8 mouse cellular contexts compared by ENCODE assay signal in genomic region chr14:29443091-29444026, GRCm38 (mm10).
A peak's percentile ranks its signal among the peaks of the same experiment; 100 is the strongest.
DNase-seq lines count a peak whose midpoint lies in the region; ATAC-seq and TF ChIP-seq lines count a peak whose summit lies in the region.

No protein-coding gene starts in this region.

- intact Hi-C loops in left cerebral cortex, postnatal 25 days (cut with DNase I): loop anchor here (5.0 to 10.0 kb wide), 3 partner anchors 316 to 1629 kb away; no protein-coding TSS in a partner anchor

- H3K27me3 ChIP-seq in kidney, embryonic 14.5 days (ENCODE audit: control insufficient read depth, insufficient read depth, low read length): 0 out of 2 replicates have a peak, but pooled peaks cover 3% of the 10 kb centered on the region
- no peaks in the 10 kb centered on the region for H3K27me3 ChIP-seq in hindbrain, embryonic 13.5 days

- ATAC-seq in kidney, embryonic 14.5 days (ENCODE audit: low FRiP score, low TSS enrichment): no peak
- ATAC-seq in hindbrain, embryonic 13.5 days (ENCODE audit: low FRiP score): 0 out of 2 replicates have a peak, but pooled peaks have one; percentile 21

- WGBS in kidney, embryonic 14.5 days: 30% methylated on average over 15 of the region's 15 CpGs
- WGBS in hindbrain, embryonic 13.5 days: 14% methylated on average over 15 of the region's 15 CpGs

- H3K36me3 ChIP-seq in kidney, embryonic 14.5 days (ENCODE audit: control insufficient read depth, insufficient read depth, low read length): no peaks in the 10 kb centered on the region
- H3K36me3 ChIP-seq in hindbrain, embryonic 13.5 days: no peaks in the 10 kb centered on the region

- peaks cover 3% of the 10 kb centered on the region; the same call in 1 of the 2 replicates for H3K4me1 ChIP-seq in kidney, embryonic 14.5 days (ENCODE audit: control insufficient read depth, insufficient read depth, low read length)
- peaks cover 3% of the 10 kb centered on the region; the same call in 1 of the 2 replicates for H3K4me1 ChIP-seq in embryonic fibroblast, embryonic 13.5 days (ENCODE audit: control insufficient read depth, insufficient read depth, low read length)
- peaks cover 42% of the 10 kb centered on the region for H3K4me1 ChIP-seq in hindbrain, embryonic 13.5 days (replicated peaks)

- TF ChIP-seq CTCF in brain, embryonic 14.5 days (IDR thresholded peaks at IDR 0.05; ENCODE audit: borderline replicate concordance, extremely low read depth, insufficient read depth, insufficient read length): peak; percentile 74; the same call in 1 of the 2 replicates
- peak; percentile 36; the same call in 1 of the 2 replicates for TF ChIP-seq CTCF in embryonic fibroblast, embryonic 13.5 days (IDR thresholded peaks at IDR 0.05; ENCODE audit: borderline replicate concordance, insufficient read depth, low read length)

- no peak overlapping the region for H3K9ac ChIP-seq in kidney, embryonic 14.5 days (ENCODE audit: low read depth, low read length)
- no peak overlapping the region for H3K9ac ChIP-seq in hindbrain, embryonic 13.5 days

- no peak overlapping the region for H3K4me2 ChIP-seq in kidney, embryonic 14.5 days (replicated peaks; ENCODE audit: low read depth, low read length)
- H3K4me2 ChIP-seq in hindbrain, embryonic 13.5 days: no peak overlapping the region

- TF ChIP-seq POLR2A in brain, embryonic 14.5 days (IDR thresholded peaks at IDR 0.05; ENCODE audit: borderline replicate concordance, extremely low read depth, insufficient read depth, insufficient read length, poor library complexity, severe bottlenecking): no peak
- no peak for TF ChIP-seq POLR2A in embryonic fibroblast, embryonic 13.5 days (IDR thresholded peaks at IDR 0.05; ENCODE audit: low read depth, low read length)

- H3K27ac ChIP-seq in kidney, embryonic 14.5 days (ENCODE audit: low read depth, low read length): no peak overlapping the region
- H3K27ac ChIP-seq in embryonic fibroblast, embryonic 13.5 days (ENCODE audit: insufficient read depth, low read length): peak overlapping the region; percentile 23; the same call in 1 of the 2 replicates
- peak overlapping the region; percentile 77 for H3K27ac ChIP-seq in hindbrain, embryonic 13.5 days

- peak; percentile 50 for DNase-seq in kidney, adult 18-20 months
- DNase-seq in brain, embryonic 14.5 days (ENCODE audit: low read depth): peak; percentile 90
- peak; percentile 71 to 80 for DNase-seq in left cerebral cortex, postnatal 25 days (ENCODE audit: low spot score in 2 of 2)
- peak; percentile 9 for DNase-seq in naive thymus-derived CD4-positive, alpha-beta T cell, adult 2 months (ENCODE audit: low read depth)
- DNase-seq in thymus, postnatal 25 days: peak; percentile 14

- no peak overlapping the region for H3K4me3 ChIP-seq in kidney, embryonic 14.5 days (ENCODE audit: low read length)
- no peak overlapping the region for H3K4me3 ChIP-seq in embryonic fibroblast, embryonic 13.5 days (ENCODE audit: insufficient read depth, low read length)
- no peak overlapping the region for H3K4me3 ChIP-seq in hindbrain, embryonic 13.5 days

- no peaks in the 10 kb centered on the region for H3K9me3 ChIP-seq in kidney, embryonic 14.5 days (ENCODE audit: control insufficient read depth, low read length)
- H3K9me3 ChIP-seq in hindbrain, embryonic 13.5 days: no peaks in the 10 kb centered on the region

Comparison
In these comparisons a context has a peak if more than half of its experiments do, and no peak if none do; other contexts are left out.
1. DNase-seq: peak in every context shown above with its lines; median percentile 90 in brain, embryonic 14.5 days; 76 in left cerebral cortex, postnatal 25 days; 50 in kidney, adult 18-20 months; 14 in thymus, postnatal 25 days; 9 in naive thymus-derived CD4-positive, alpha-beta T cell, adult 2 months.